Mouse (Mus musculus) erythroblast, embryonic 14.5 days (primary cell): ENCODE data around the gene Efna5.

Experiments
- GATA1 ChIP-seq: IDR thresholded peaks from 2 replicates; pipeline ENCODE4 v1.6.1; 2012; ENCODE audit warnings: low read length, inconsistent platforms, mixed read lengths
- TAL1 ChIP-seq: IDR thresholded peaks from 3 replicates; pipeline ENCODE4 v1.6.1; 2012; ENCODE audit warnings: low read length, inconsistent platforms, mixed read lengths

- TF ChIP-seq TAL1 (no peak), GATA1 (no peak)
These were observed 1.8 kb upstream of the Efna5 start for GRCm38 (mm10) chr17:62882726-62883475.
